Comparison of ENCODE assay signal across 15 mouse cellular contexts in the genomic region with DNA sequence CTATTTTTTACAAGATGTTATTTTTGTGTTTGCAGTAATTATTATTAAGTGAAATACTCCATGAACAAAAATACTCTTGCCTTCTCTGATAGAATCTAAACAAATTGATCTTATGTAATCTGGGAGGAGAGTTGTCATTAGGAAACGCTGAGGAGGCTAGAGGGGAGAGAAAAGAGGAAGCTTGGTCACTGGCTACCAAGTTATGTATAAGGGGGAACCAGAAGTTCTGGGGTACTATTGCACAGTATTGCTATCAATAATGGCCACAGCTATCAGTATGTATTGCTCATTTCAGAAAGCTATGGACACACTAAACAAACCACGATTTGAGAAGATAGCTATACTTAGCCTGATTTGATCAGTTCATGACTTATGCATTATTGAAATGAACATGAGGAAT. TPM values are rescaled to one million over a fixed set of nuclear protein-coding genes. Genes with fewer than 3 reads are reported as not detected.
"Had no signal": no experiment of that assay in that cellular context is flagged by ENCODE, and none has a peak within 500 bp of the region (broad histone marks: within the 10 kb centered on the region; RNA-seq: fewer than 3 reads in every experiment).

No protein-coding gene starts in this region.

- DNase-seq: kidney, adult 11 months; kidney, postnatal 10 days; kidney, postnatal 4 days; liver, embryonic 13.5 days; lung, adult 18-20 months; midbrain, embryonic 14.5 days; retina, postnatal 1 day; right cerebral cortex, postnatal 4 days; spleen, adult 18-20 months; thymus, adult 2 months; thymus, postnatal 25 days had no signal

RNA-seq across cellular contexts. Expression of a gene that starts 36.3 kb away (rescaled TPM):
- total RNA-seq: layer of hippocampus, adult 2 months; layer of hippocampus, postnatal 25 days; left cerebral cortex, adult 8-10 months; left cerebral cortex, postnatal 25 days had no signal
